Mouse (Mus musculus) MEL (cell line): Measurements from ENCODE around the gene Rtn2. TPM values are rescaled to one million over a fixed set of nuclear protein-coding genes. Genes with fewer than 3 reads are reported as not detected.
"Not testable (repeated sequence)": the region's sequence is repeated elsewhere in the genome, so short reads cannot be mapped to it uniquely, and the experiment has no call there.

Source experiments
- DNase-seq: peaks from one replicate; pipeline ENCODE4 v3.0.0; 2011; ENCODE audit warnings: low read depth, low spot score
- H3K27ac ChIP-seq: 2 replicates; pipeline ENCODE4 v1.5.1; 2012; ENCODE audit warnings: low read depth, mild to moderate bottlenecking, control low read depth, low read length, moderate library complexity; ENCODE audit not compliant: control insufficient read depth
- H3K27me3 ChIP-seq, 2 experiments: fragments of 150-350 bp in 1 of 2; sonication (generic) in 1 of 2; 2 replicates each; pipeline ENCODE4 v1.6.1; 2012; ENCODE audit warnings: low read length in 2 of 2, mild to moderate bottlenecking in 2 of 2, improper control_type of control experiment in 1 of 2, moderate library complexity in 1 of 2; ENCODE audit not compliant: insufficient read depth in 2 of 2, control insufficient read depth in 1 of 2
- H3K36me3 ChIP-seq, 2 experiments: 2 replicates each; pipeline ENCODE4 v1.6.1; 2012 to 2014; ENCODE audit warnings: low read length in 2 of 2, improper control_type of control experiment in 1 of 2, inconsistent platforms in 1 of 2, mild to moderate bottlenecking in 1 of 2; ENCODE audit not compliant: insufficient read depth in 2 of 2, control insufficient read depth in 1 of 2
- H3K4me1 ChIP-seq, 2 experiments: fragments of 150-350 bp in 1 of 2; sonication (generic) in 1 of 2; 2 replicates each; pipeline ENCODE4 v1.6.1; 2012; ENCODE audit warnings: low read length in 2 of 2, improper control_type of control experiment in 1 of 2, mild to moderate bottlenecking in 1 of 2; ENCODE audit not compliant: insufficient read depth in 2 of 2, control insufficient read depth in 1 of 2
- H3K4me3 ChIP-seq, 2 experiments: fragments of 150-350 bp in 1 of 2; sonication (generic) in 1 of 2; 2 replicates each; pipeline ENCODE4 v1.5.1; 2012; ENCODE audit warnings: low read depth in 2 of 2, low read length in 2 of 2, mild to moderate bottlenecking in 2 of 2, moderate library complexity in 2 of 2, control low read depth in 1 of 2, improper control_type of control experiment in 1 of 2; ENCODE audit not compliant: control insufficient read depth in 1 of 2, insufficient read depth in 1 of 2
- H3K79me2 ChIP-seq: 2 replicates; pipeline ENCODE4 v1.6.1; 2012; ENCODE audit warnings: mild to moderate bottlenecking, low read length, moderate library complexity; ENCODE audit not compliant: control insufficient read depth, poor library complexity, insufficient read depth
- H3K9ac ChIP-seq: 2 replicates; pipeline ENCODE4 v1.6.1; 2012; ENCODE audit warnings: low read depth, mild to moderate bottlenecking, control low read depth, low read length, moderate library complexity; ENCODE audit not compliant: control insufficient read depth, poor library complexity, severe bottlenecking
- H3K9me3 ChIP-seq: fragments of 150-350 bp; sonication (generic); replicated peaks from 2 replicates; pipeline ENCODE4 v1.6.1; 2012; ENCODE audit warnings: mild to moderate bottlenecking, low read length, improper control_type of control experiment, moderate library complexity; ENCODE audit not compliant: insufficient read depth
- BHLHE40 ChIP-seq: IDR thresholded peaks from 2 replicates; pipeline ENCODE4 v1.6.1; 2012; ENCODE audit warnings: low read depth, mild to moderate bottlenecking, inconsistent platforms, low read length, improper control_type of control experiment, borderline replicate concordance
- CHD1 ChIP-seq: IDR thresholded peaks from 2 replicates; pipeline ENCODE4 v1.6.1; 2012; ENCODE audit warnings: low read depth, mild to moderate bottlenecking, inconsistent platforms, low read length, improper control_type of control experiment
- CTCF ChIP-seq, 3 experiments: IDR thresholded peaks in 2 of 3; conservative IDR thresholded peaks in 1 of 3; 2 replicates each; pipeline ENCODE4 v1.5.1; 2011 to 2012; ENCODE audit warnings: low read length in 3 of 3, low read depth in 2 of 3, mild to moderate bottlenecking in 2 of 3, improper control_type of control experiment in 1 of 3, inconsistent platforms in 1 of 3, mixed read lengths in 1 of 3, moderate library complexity in 1 of 3; ENCODE audit not compliant: control insufficient read depth in 1 of 3, insufficient read depth in 1 of 3, poor library complexity in 1 of 3, severe bottlenecking in 1 of 3
- ETS1 ChIP-seq: IDR thresholded peaks from 2 replicates; pipeline ENCODE4 v1.6.1; 2012; ENCODE audit warnings: low read depth, mild to moderate bottlenecking, inconsistent platforms, low read length, improper control_type of control experiment, moderate library complexity
- HCFC1 ChIP-seq: IDR thresholded peaks from 2 replicates; pipeline ENCODE4 v1.6.1; 2012; ENCODE audit warnings: low read depth, mild to moderate bottlenecking, inconsistent platforms, low read length, improper control_type of control experiment, moderate library complexity
- JUND ChIP-seq: IDR thresholded peaks from 2 replicates; pipeline ENCODE4 v1.6.1; 2011; ENCODE audit warnings: low read depth, mild to moderate bottlenecking, improper control_type of control experiment, low read length
- MAFK ChIP-seq: IDR thresholded peaks from 2 replicates; pipeline ENCODE4 v1.6.1; 2011; ENCODE audit warnings: low read depth, mild to moderate bottlenecking, low read length, improper control_type of control experiment, borderline replicate concordance
- MAX ChIP-seq: IDR thresholded peaks from 2 replicates; pipeline ENCODE4 v1.6.1; 2011; ENCODE audit warnings: low read length, improper control_type of control experiment
- MAZ ChIP-seq: IDR thresholded peaks from 2 replicates; pipeline ENCODE4 v1.6.1; 2012; ENCODE audit warnings: low read depth, mild to moderate bottlenecking, inconsistent platforms, low read length, improper control_type of control experiment
- MEF2A ChIP-seq: IDR thresholded peaks from 2 replicates; pipeline ENCODE4 v1.6.1; 2014; ENCODE audit warnings: low read depth, mild to moderate bottlenecking, inconsistent platforms, low read length, improper control_type of control experiment; ENCODE audit not compliant: poor library complexity, insufficient replicate concordance, severe bottlenecking; ENCODE audit errors: extremely low read depth
- MXI1 ChIP-seq: IDR thresholded peaks from 2 replicates; pipeline ENCODE4 v1.6.1; 2011; ENCODE audit warnings: mild to moderate bottlenecking, low read depth, low read length, improper control_type of control experiment
- MYB ChIP-seq: IDR thresholded peaks from 2 replicates; pipeline ENCODE4 v1.6.1; 2011; ENCODE audit warnings: mild to moderate bottlenecking, low read depth, low read length, improper control_type of control experiment
- MYC ChIP-seq: IDR thresholded peaks from 2 replicates; pipeline ENCODE4 v1.6.1; 2011; ENCODE audit warnings: low read depth, mild to moderate bottlenecking, low read length, improper control_type of control experiment, moderate library complexity
- NELFE ChIP-seq: IDR thresholded peaks from 2 replicates; pipeline ENCODE4 v1.6.1; 2011; ENCODE audit warnings: low read depth, low read length, improper control_type of control experiment
- POLR2AphosphoS2 ChIP-seq: IDR thresholded peaks from 2 replicates; pipeline ENCODE4 v1.6.1; 2011; ENCODE audit warnings: low read length, improper control_type of control experiment
- RAD21 ChIP-seq: IDR thresholded peaks from 2 replicates; pipeline ENCODE4 v1.6.1; 2011; ENCODE audit warnings: mild to moderate bottlenecking, low read depth, low read length, improper control_type of control experiment
- RCOR1 ChIP-seq: IDR thresholded peaks from 2 replicates; pipeline ENCODE4 v1.6.1; 2012; ENCODE audit warnings: low read depth, mild to moderate bottlenecking, inconsistent platforms, low read length, improper control_type of control experiment
- SIN3A ChIP-seq: IDR thresholded peaks from 2 replicates; pipeline ENCODE4 v1.6.1; 2012; ENCODE audit warnings: low read length, improper control_type of control experiment, inconsistent platforms
- SMC3 ChIP-seq: IDR thresholded peaks from 2 replicates; pipeline ENCODE4 v1.6.1; 2011; ENCODE audit warnings: low read depth, low read length, improper control_type of control experiment
- USF1 ChIP-seq: IDR thresholded peaks from 2 replicates; pipeline ENCODE4 v1.6.1; 2014; ENCODE audit warnings: low read depth, mild to moderate bottlenecking, inconsistent platforms, low read length, improper control_type of control experiment, moderate library complexity
- ZC3H11A ChIP-seq: IDR thresholded peaks from 2 replicates; pipeline ENCODE4 v1.6.1; 2012; ENCODE audit warnings: low read depth, mild to moderate bottlenecking, inconsistent platforms, low read length, improper control_type of control experiment
- ZNF384 ChIP-seq: IDR thresholded peaks from 2 replicates; pipeline ENCODE4 v1.6.1; 2012; ENCODE audit warnings: low read depth, mild to moderate bottlenecking, inconsistent platforms, low read length, improper control_type of control experiment
- polyA plus RNA-seq, 2 experiments: library from polyadenylated mRNA; stranded (reverse) in 1 of 2; unstranded in 1 of 2; fragments of >175 nt in 1 of 2; fragments of >200 nt in 1 of 2; gene quantifications; 2 replicates each; pipeline versions ENCODE4 v1.2.1 to v1.2.4; 2012; ENCODE audit warnings: low replicate concordance in 2 of 2, low read depth in 1 of 2; ENCODE audit not compliant: insufficient read length in 2 of 2, insufficient read depth in 1 of 2, missing spikeins in 1 of 2
- total RNA-seq: library from RNA; depleted of rRNA; stranded (reverse); fragments of 300-350 nt; gene quantifications from 2 replicates; pipeline ENCODE4 v1.2.3, GENCODE M21; 2012

The Rtn2 gene
- total and polyA plus RNA-seq, 3 experiments, result 0.27 to 1.4 TPM; not detected in 1

GRCm38 (mm10) chr7:19281680-19282304 is 632 bp upstream of the Rtn2 start:
- H3K27ac ChIP-seq, H3K79me2 ChIP-seq, H3K27me3 ChIP-seq, H3K9me3 ChIP-seq, H3K9ac ChIP-seq, H3K4me1 ChIP-seq, H3K36me3 ChIP-seq: not testable (repeated sequence)
- peak; percentile 69 for DNase-seq
- TF ChIP-seq RAD21 (peak; percentile 68), ZC3H11A (peak; percentile 48; the same call in 1 of the 2 replicates), CTCF (IDR thresholded peaks at IDR 0.05 in 2 of 3, conservative IDR thresholded peaks at IDR 0.05 in 1 of 3; ENCODE audit: control insufficient read depth in 1 of 3, insufficient read depth in 1 of 3, low read depth in 2 of 3, low read length in 3 of 3, poor library complexity in 1 of 3, severe bottlenecking in 1 of 3) (peak; percentile 39 to 63 (median 48)), SIN3A (peak; percentile 48; the same call in 1 of the 2 replicates), MYC (0 out of 2 replicates have a peak, but pooled peaks have one; percentile 56), SMC3 (peak; percentile 58), USF1 (peak; percentile 57; the same call in 1 of the 2 replicates)
- peak overlapping the region in 1 of 2 experiments; percentile 55; a peak in 3 of 4 replicates for H3K4me3 ChIP-seq

GRCm38 (mm10) chr7:19282791-19283405 is 474 bp downstream of the Rtn2 start:
- no peaks in the 10 kb centered on the region for H3K36me3 ChIP-seq
- no peaks in the 10 kb centered on the region for H3K79me2 ChIP-seq
- H3K9ac ChIP-seq, result peak overlapping the region; percentile 37
- TF ChIP-seq SIN3A, result peak; percentile 96
- peak; percentile 98 for TF ChIP-seq MXI1
- TF ChIP-seq NELFE, result no peak
- TF ChIP-seq MAX, result peak; percentile 68
- DNase-seq, result peak; percentile 82
- no peaks in the 10 kb centered on the region for H3K27me3 ChIP-seq
- H3K27ac ChIP-seq, result no peak overlapping the region
- H3K4me3 ChIP-seq, result peak overlapping the region; percentile 47 to 49
- H3K4me1 ChIP-seq, result 0 out of 4 replicates have a peak, but pooled peaks cover 0 to 4% of the 10 kb centered on the region in 2 experiments
- H3K9me3 ChIP-seq, result no peaks in the 10 kb centered on the region

GRCm38 (mm10) chr7:19283406-19283804 is 981 bp downstream of the Rtn2 start:
- Histone ChIP-seq H3K36me3 (no peaks in the 10 kb centered on the region), H3K9me3 (no peaks in the 10 kb centered on the region), H3K79me2 (no peaks in the 10 kb centered on the region), H3K27me3 (no peaks in the 10 kb centered on the region), H3K27ac (no peak overlapping the region), H3K4me3 (no peak overlapping the region), H3K9ac (no peak overlapping the region), H3K4me1 (0 out of 4 replicates have a peak, but pooled peaks cover 0 to 4% of the 10 kb centered on the region in 2 experiments)
- no peak for DNase-seq
- no peak for TF ChIP-seq MAFK
- no peak for TF ChIP-seq CTCF (IDR thresholded peaks at IDR 0.05 in 2 of 3, conservative IDR thresholded peaks at IDR 0.05 in 1 of 3; ENCODE audit: control insufficient read depth in 1 of 3, insufficient read depth in 1 of 3, low read depth in 2 of 3, low read length in 3 of 3, poor library complexity in 1 of 3, severe bottlenecking in 1 of 3)
- no peak for TF ChIP-seq MYB
- TF ChIP-seq MYC, result no peak
- no peak for TF ChIP-seq MAX
- TF ChIP-seq RCOR1, result no peak
- no peak for TF ChIP-seq POLR2AphosphoS2
- TF ChIP-seq MAZ, result no peak
- no peak for TF ChIP-seq NELFE
- TF ChIP-seq MEF2A, result no peak
- TF ChIP-seq CHD1, result no peak
- TF ChIP-seq JUND, result no peak
- TF ChIP-seq ZNF384, result no peak
- no peak for TF ChIP-seq USF1
- TF ChIP-seq HCFC1, result no peak
- TF ChIP-seq ETS1, result no peak
- TF ChIP-seq BHLHE40, result no peak
